Mouse (Mus musculus) midbrain, embryonic 14.5 days (tissue): ENCODE measurements around the gene Ifi47. TPM values are rescaled to one million over a fixed set of nuclear protein-coding genes. Genes with fewer than 3 reads are reported as not detected.

Source experiments
- ATAC-seq: fragments of 200-750 bp; cut with Nextera tagmentation; 2 replicates; pipeline ENCODE4 v1.8.0; 2017; ENCODE audit warnings: moderate number of reproducible peaks, moderate library complexity; ENCODE audit not compliant: low FRiP score, low TSS enrichment
- DNase-seq: peaks from one replicate; pipeline ENCODE4 v3.0.0-alpha.2; 2015
- H3K27ac ChIP-seq: fragments of 300-500 bp; sonication (generic); replicated peaks from 2 replicates; pipeline ENCODE4 v1.5.1; 2014; ENCODE audit warnings: mild to moderate bottlenecking, low read depth, low read length, moderate library complexity
- H3K27me3 ChIP-seq: fragments of 300-500 bp; sonication (generic); 2 replicates; pipeline ENCODE4 v1.6.1; 2014; ENCODE audit warnings: low read length, control low read depth, mixed read lengths; ENCODE audit not compliant: control insufficient read depth, insufficient read depth
- H3K36me3 ChIP-seq: fragments of 300-500 bp; sonication (generic); 2 replicates; pipeline ENCODE4 v1.6.1; 2014; ENCODE audit warnings: low read length, control low read depth; ENCODE audit not compliant: control insufficient read depth, insufficient read depth
- H3K4me1 ChIP-seq: fragments of 300-500 bp; sonication (generic); 2 replicates; pipeline ENCODE4 v1.6.1; 2014; ENCODE audit warnings: mild to moderate bottlenecking, antibody characterized with exemption, low read length, control low read depth; ENCODE audit not compliant: control insufficient read depth, insufficient read depth
- H3K4me2 ChIP-seq: fragments of 300-500 bp; sonication (generic); 2 replicates; pipeline ENCODE4 v1.6.1; 2014; ENCODE audit warnings: mild to moderate bottlenecking, low read length, moderate library complexity
- H3K4me3 ChIP-seq: fragments of 300-500 bp; sonication (generic); replicated peaks from 2 replicates; pipeline ENCODE4 v1.5.1; 2014; ENCODE audit warnings: low read depth, low read length
- H3K9ac ChIP-seq: fragments of 300-500 bp; sonication (generic); replicated peaks from 2 replicates; pipeline ENCODE4 v1.6.1; 2014; ENCODE audit warnings: mild to moderate bottlenecking, low read length, moderate library complexity
- H3K9me3 ChIP-seq: fragments of 300-500 bp; sonication (generic); 2 replicates; pipeline ENCODE4 v1.6.1; 2016; ENCODE audit warnings: low read length, control low read depth, mixed read lengths; ENCODE audit not compliant: control insufficient read depth
- WGBS: fragments of 180-500 bp; shearing (Covaris S2); extraction: QIAGEN DNeasy Blood & Tissue Kit; methylation state at CpG from one replicate; pipeline ENCODE4 v1.1.7; 2014; 5-methylcytosine and 5-hydroxymethylcytosine counted together
- polyA plus RNA-seq: library from polyadenylated mRNA; unstranded; fragments of >200 nt; fragmentation: Nextera tagmentation; extraction: Ambion mirVana; gene quantifications from 2 replicates; pipeline ENCODE4 v1.2.1, GENCODE M21; 2014

Gene Ifi47
- polyA plus RNA-seq, 1 experiment from 2014 or later: 3.5 TPM

- 95% methylated on average over 6 of the region's 6 CpGs for WGBS
- no peak for ATAC-seq
- Histone ChIP-seq H3K9ac (no peak overlapping the region), H3K27me3 (no peaks in the 10 kb centered on the region), H3K9me3 (no peaks in the 10 kb centered on the region), H3K36me3 (no peaks in the 10 kb centered on the region), H3K27ac (no peak overlapping the region), H3K4me3 (no peak overlapping the region), H3K4me2 (no peak overlapping the region), H3K4me1 (no peaks in the 10 kb centered on the region)
- DNase-seq: no peak
Measured at GRCm38 (mm10) chr11:49093861-49094660, 17.7 kb downstream of the Ifi47 start.

- Histone ChIP-seq H3K9ac (no peak overlapping the region), H3K4me1 (no peaks in the 10 kb centered on the region), H3K27me3 (no peaks in the 10 kb centered on the region), H3K4me2 (no peak overlapping the region), H3K9me3 (no peaks in the 10 kb centered on the region), H3K36me3 (no peaks in the 10 kb centered on the region), H3K4me3 (no peak overlapping the region), H3K27ac (no peak overlapping the region)
- DNase-seq: no peak
- WGBS: 79% methylated on average over 4 of the region's 4 CpGs
- ATAC-seq: no peak
Measured at GRCm38 (mm10) chr11:49095367-49095766, 19.0 kb downstream of the Ifi47 start.

- H3K4me3 ChIP-seq: no peak overlapping the region
- DNase-seq (no peak), ATAC-seq (no peak)
- WGBS: 86% methylated on average over 3 of the region's 3 CpGs
- H3K27ac ChIP-seq: no peak overlapping the region
- no peaks in the 10 kb centered on the region for H3K9me3 ChIP-seq
- H3K36me3 ChIP-seq: no peaks in the 10 kb centered on the region
- no peaks in the 10 kb centered on the region for H3K27me3 ChIP-seq
- no peak overlapping the region for H3K4me2 ChIP-seq
- no peaks in the 10 kb centered on the region for H3K4me1 ChIP-seq
- no peak overlapping the region for H3K9ac ChIP-seq
Measured at GRCm38 (mm10) chr11:49100409-49100808, 24.0 kb downstream of the Ifi47 start.

GRCm38 (mm10) chr11:49101500-49101899 lies 25.1 kb downstream of the Ifi47 start:
- no peaks in the 10 kb centered on the region for H3K27me3 ChIP-seq
- no peaks in the 10 kb centered on the region for H3K36me3 ChIP-seq
- no peak for DNase-seq
- ATAC-seq: no peak
- no peaks in the 10 kb centered on the region for H3K4me1 ChIP-seq
- no peaks in the 10 kb centered on the region for H3K9me3 ChIP-seq
- H3K9ac ChIP-seq: no peak overlapping the region
- H3K27ac ChIP-seq: no peak overlapping the region
- no peak overlapping the region for H3K4me2 ChIP-seq
- 54% methylated on average over 5 of the region's 5 CpGs for WGBS
- no peak overlapping the region for H3K4me3 ChIP-seq

GRCm38 (mm10) chr11:49103047-49103693 lies 26.8 kb downstream of the Ifi47 start:
- H3K4me2 ChIP-seq: no peak overlapping the region
- no peak overlapping the region for H3K4me3 ChIP-seq
- peak; percentile 94 for DNase-seq
- peak; percentile 72 for ATAC-seq
- no peak overlapping the region for H3K9ac ChIP-seq
- WGBS: 15% methylated on average over 8 of the region's 8 CpGs
- H3K36me3 ChIP-seq: no peaks in the 10 kb centered on the region
- no peaks in the 10 kb centered on the region for H3K4me1 ChIP-seq
- no peaks in the 10 kb centered on the region for H3K9me3 ChIP-seq
- H3K27ac ChIP-seq: no peak overlapping the region
- H3K27me3 ChIP-seq: no peaks in the 10 kb centered on the region

- Histone ChIP-seq H3K4me1 (no peaks in the 10 kb centered on the region), H3K9ac (no peak overlapping the region), H3K27me3 (no peaks in the 10 kb centered on the region), H3K4me2 (no peak overlapping the region), H3K27ac (no peak overlapping the region), H3K36me3 (no peaks in the 10 kb centered on the region), H3K4me3 (no peak overlapping the region), H3K9me3 (no peaks in the 10 kb centered on the region)
- DNase-seq: no peak
- ATAC-seq: no peak
- WGBS: 76% methylated on average over 1 of the region's 1 CpGs
Measured at GRCm38 (mm10) chr11:49105752-49106151, 29.4 kb downstream of the Ifi47 start.

- DNase-seq (no peak), ATAC-seq (no peak)
- H3K4me1 ChIP-seq: no peaks in the 10 kb centered on the region
- H3K27ac ChIP-seq: no peak overlapping the region
- H3K4me2 ChIP-seq: no peak overlapping the region
- no peaks in the 10 kb centered on the region for H3K9me3 ChIP-seq
- no peaks in the 10 kb centered on the region for H3K36me3 ChIP-seq
- no peak overlapping the region for H3K4me3 ChIP-seq
- H3K9ac ChIP-seq: no peak overlapping the region
- 71% methylated on average over 10 of the region's 10 CpGs for WGBS
- H3K27me3 ChIP-seq: no peaks in the 10 kb centered on the region
Measured at GRCm38 (mm10) chr11:49107650-49108537, 31.5 kb downstream of the Ifi47 start.

- H3K4me1 ChIP-seq: no peaks in the 10 kb centered on the region
- H3K4me3 ChIP-seq: no peak overlapping the region
- H3K4me2 ChIP-seq: no peak overlapping the region
- H3K9me3 ChIP-seq: no peaks in the 10 kb centered on the region
- H3K36me3 ChIP-seq: no peaks in the 10 kb centered on the region
- no peaks in the 10 kb centered on the region for H3K27me3 ChIP-seq
- H3K27ac ChIP-seq: no peak overlapping the region
- no peak overlapping the region for H3K9ac ChIP-seq
- 27% methylated on average over 1 of the region's 1 CpGs for WGBS
- ATAC-seq (no peak), DNase-seq (peak; percentile 58)
Measured at GRCm38 (mm10) chr11:49108833-49109232, 32.4 kb downstream of the Ifi47 start.
